Mouse (Mus musculus): ENCODE data around the gene Slc35a5.

The Slc35a5 gene

GRCm38 (mm10) chr16:45117200-45117599 lies 41.3 kb downstream of the Slc35a5 start:
- DNase-seq (ENCODE audit: low read depth, low spot score), result no peak

DNA sequence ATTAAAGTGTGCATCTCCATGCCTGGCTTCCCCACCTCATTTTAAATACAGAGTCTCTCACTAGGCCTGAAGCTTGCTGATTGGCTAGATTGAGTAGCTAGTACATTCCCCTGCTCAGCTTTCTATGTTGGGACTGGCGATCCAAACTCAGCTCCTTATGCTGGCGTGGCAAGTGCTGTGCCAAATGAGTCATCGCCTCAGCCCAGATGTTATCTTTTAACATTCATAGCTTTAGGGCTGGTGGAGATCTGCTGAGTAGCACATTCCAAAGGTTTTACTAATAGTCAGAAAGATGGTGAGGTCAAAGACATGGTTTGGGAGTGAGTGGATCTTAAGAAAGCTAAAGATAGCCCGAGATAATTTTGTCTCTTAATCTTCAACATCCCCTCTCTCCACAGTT lies 48.0 kb downstream of the Slc35a5 start:
- no peak for DNase-seq (ENCODE audit: low read depth, low spot score)

- no peak for DNase-seq (ENCODE audit: low read depth, low spot score)
Observed at GRCm38 (mm10) chr16:45108203-45108878, 50.2 kb downstream of the Slc35a5 start.

DNA sequence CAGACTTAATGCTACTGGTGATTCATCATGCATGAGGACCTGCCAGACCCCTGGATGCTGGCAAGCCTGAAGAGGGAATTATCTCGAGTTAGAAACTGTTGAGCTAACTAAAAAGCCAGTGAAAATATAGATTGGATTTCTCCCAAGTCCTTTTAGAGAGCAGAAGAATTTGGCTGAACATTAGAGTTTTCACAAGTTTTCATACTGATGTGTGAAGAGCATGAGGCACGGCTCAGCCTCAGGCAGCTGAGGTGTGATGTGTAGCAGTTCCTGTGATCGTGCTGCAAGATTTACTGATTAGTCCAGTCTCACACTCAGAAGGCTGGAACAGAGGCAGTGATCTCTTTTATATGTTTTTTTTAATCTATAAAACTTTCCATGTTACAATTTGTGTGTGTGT lies 53.5 kb downstream of the Slc35a5 start:
- DNase-seq (ENCODE audit: low read depth, low spot score), result no peak

GRCm38 (mm10) chr16:45100892-45101291 lies 57.6 kb downstream of the Slc35a5 start:
- no peak for DNase-seq (ENCODE audit: low read depth, low spot score)

DNA sequence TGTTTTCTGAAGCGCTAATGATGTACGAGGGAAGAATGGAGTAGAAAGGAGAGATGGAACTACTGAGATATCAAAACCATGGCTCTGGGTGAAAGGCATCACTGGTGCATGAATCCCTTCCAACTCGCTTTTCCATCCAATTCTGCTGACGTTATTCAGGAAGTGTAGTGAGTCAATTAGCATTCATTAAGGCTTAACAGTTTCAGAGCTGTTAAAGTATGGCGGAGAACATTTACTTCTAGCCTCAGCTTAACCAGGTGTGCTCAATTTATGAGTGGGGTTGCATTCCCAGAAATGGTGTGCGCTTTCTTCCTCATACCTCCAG lies 59.7 kb downstream of the Slc35a5 start:
- no peak for DNase-seq (ENCODE audit: low read depth, low spot score)

GRCm38 (mm10) chr16:45098186-45098885 lies 60.2 kb downstream of the Slc35a5 start:
- no peak for DNase-seq (ENCODE audit: low read depth, low spot score)

DNA sequence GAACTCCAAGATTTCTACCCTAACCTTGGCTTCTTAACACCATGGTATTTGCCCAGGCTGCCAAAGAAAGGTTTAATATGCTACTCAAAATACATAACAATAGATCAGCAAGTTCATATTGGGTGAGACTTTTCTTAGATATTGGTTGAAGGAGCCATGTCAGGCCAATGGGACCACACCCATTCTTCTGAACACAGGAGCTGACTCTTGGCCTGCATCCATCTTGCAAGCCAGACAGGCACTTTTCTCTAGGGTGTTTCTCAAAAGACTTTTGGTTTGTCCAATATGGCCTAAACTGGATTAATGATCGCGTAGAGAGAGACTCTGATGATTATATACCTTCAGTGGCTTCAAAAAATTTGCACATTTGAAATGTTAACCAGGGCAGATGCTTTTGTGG lies 61.0 kb downstream of the Slc35a5 start:
- DNase-seq (ENCODE audit: low read depth, low spot score), result no peak

DNA sequence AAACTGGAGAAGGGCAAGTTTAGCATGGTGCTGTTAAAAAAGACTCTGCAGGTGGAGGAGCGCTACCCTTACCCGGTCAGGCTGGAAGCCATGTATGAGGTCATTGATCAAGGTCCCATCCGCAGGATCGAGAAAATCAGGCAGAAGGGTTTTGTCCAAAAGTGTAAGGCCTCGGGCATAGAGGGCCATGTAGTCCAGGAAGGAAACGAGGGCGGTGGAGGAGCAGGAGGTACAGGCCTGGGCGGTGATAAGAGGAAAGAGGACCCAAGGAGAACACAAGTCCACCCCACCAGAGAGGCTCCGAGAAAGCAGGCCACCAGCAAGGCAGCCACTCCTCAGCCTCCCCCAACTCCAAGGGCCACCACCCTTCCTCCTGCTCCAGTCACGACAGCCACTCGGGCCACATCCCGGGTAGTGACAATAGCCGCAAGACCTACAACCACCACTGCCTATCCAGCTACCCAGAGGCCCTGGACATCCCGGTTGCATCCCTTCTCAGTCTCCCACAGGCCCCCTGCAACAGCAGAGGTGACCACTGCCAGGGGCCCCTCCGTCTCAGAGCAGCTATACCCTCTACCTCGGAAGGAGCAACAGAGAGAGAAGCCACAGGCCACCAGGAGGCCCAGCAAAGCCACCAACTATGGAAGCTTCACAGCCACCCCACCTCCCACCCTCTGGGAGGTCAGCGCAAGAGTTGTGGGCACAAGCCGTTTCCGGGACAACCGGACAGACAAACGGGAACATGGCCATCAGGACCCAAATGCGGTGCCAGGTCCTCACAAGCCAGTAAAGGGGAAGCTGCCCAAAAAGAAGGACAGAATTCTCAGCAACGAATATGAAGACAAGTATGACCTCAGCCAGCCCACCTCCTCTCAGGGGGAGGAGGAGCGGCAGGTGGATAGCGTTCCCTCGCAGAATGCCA lies 62.7 kb downstream of the Slc35a5 start:
- no peak for DNase-seq (ENCODE audit: low read depth, low spot score)

DNA sequence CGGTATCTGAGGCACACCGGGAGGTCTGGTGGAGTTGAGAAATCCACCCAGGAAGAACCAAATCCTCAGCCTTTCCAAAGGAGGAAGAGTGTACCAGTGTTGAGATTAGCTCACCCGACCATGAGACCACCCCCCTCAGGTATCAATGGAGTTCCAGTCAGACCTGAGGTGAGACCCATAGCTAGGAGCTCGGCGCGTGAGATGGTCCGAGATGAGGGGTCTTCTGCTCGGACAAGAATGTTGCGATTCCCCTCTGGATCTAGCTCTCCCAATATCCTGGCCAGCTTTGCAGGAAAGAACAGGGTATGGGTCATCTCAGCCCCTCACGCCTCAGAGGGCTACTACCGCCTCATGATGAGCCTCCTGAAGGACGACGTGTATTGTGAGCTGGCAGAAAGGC lies 63.5 kb downstream of the Slc35a5 start:
- DNase-seq (ENCODE audit: low read depth, low spot score), result no peak

- no peak for DNase-seq (ENCODE audit: low read depth, low spot score)
Observed at GRCm38 (mm10) chr16:45094136-45094756, 64.3 kb downstream of the Slc35a5 start.

DNA sequence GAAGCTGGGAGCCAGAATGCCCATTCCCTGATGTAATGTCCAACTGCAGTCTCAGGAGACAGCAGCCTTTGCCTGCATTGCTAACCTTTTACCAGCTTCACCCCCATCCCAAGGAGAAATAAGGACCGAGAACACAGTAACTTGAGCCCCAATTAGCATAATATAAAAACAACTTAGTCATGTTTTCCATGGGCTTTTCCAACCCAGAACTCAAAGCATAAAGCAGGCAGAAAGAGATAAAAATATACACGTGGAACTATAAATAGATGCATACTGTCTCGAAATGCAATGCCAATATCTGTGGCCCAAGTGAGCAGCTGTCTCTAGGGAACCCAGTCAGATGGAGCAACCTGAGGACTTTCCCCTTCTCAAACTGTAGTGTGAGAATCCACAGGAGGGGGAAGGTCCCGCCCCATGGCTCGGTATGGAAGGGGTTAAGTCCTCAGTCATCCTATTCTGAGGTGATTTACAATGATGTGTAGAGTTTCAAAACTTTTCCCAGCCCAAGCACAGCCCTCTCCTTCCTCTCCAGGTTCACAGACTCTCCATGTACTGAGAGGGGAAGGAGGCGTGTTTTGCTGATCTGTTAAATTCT lies 65.3 kb downstream of the Slc35a5 start, which contains the start of gene Ccdc80:
Gene Ccdc80, plus strand, starts transcription at position 266 of the 595 bp plus-strand sequence.
- DNase-seq (ENCODE audit: low read depth, low spot score), result no peak

DNA sequence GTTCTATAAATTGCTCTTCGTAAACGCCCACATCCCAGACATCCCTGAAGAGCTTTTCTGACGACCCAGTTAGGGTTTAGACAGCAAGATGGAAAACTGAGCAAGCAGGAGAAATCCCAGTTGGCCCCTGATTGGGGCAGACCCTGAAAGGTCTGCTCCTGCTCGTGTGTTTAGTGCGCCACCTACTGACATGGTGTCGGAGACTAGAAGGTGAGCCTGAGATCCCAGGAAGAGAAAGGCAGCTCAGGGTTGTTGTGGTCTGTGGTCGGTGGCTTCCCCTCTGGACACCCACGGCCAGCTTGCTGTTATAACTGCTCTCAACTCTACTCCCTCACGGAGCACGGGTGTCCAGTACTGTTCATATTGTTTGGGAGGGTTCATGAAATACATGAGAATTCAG lies 68.5 kb downstream of the Slc35a5 start:
- peak; percentile 77 for DNase-seq (ENCODE audit: low read depth, low spot score)
